Mouse (Mus musculus) embryonic facial prominence, embryonic 13.5 days (tissue): ENCODE results near the gene Ccdc88b. TPM values are rescaled to one million over a fixed set of nuclear protein-coding genes. Genes with fewer than 3 reads are reported as not detected.
A peak's percentile ranks its signal among the peaks of the same experiment; 100 is the strongest.

Experiments
- ATAC-seq: fragments of 200-750 bp; cut with Nextera tagmentation; 2 replicates; pipeline ENCODE4 v1.8.0; 2017; ENCODE audit warnings: low read depth; ENCODE audit not compliant: insufficient number of reproducible peaks, insufficient read depth, low FRiP score, low TSS enrichment
- H3K27ac ChIP-seq: fragments of 300-500 bp; sonication (generic); 2 replicates; pipeline ENCODE4 v1.5.1; 2015; ENCODE audit warnings: moderate library complexity, mild to moderate bottlenecking, inconsistent platforms
- H3K27me3 ChIP-seq: fragments of 300-500 bp; sonication (generic); 2 replicates; pipeline ENCODE4 v1.6.1; 2015; ENCODE audit warnings: mild to moderate bottlenecking, inconsistent platforms
- H3K36me3 ChIP-seq: fragments of 300-500 bp; sonication (generic); 2 replicates; pipeline ENCODE4 v1.6.1; 2015; ENCODE audit warnings: mild to moderate bottlenecking, inconsistent platforms
- H3K4me1 ChIP-seq: fragments of 300-500 bp; sonication (generic); 2 replicates; pipeline ENCODE4 v1.6.1; 2015; ENCODE audit warnings: inconsistent platforms
- H3K4me2 ChIP-seq: fragments of 300-500 bp; sonication (generic); 2 replicates; pipeline ENCODE4 v1.6.1; 2015; ENCODE audit warnings: moderate library complexity, mild to moderate bottlenecking, inconsistent platforms
- H3K4me3 ChIP-seq: fragments of 300-500 bp; sonication (generic); 2 replicates; pipeline ENCODE4 v1.5.1; 2015; ENCODE audit warnings: mild to moderate bottlenecking, inconsistent platforms
- H3K9ac ChIP-seq: fragments of 300-500 bp; sonication (generic); 2 replicates; pipeline ENCODE4 v1.6.1; 2015; ENCODE audit warnings: mild to moderate bottlenecking, inconsistent platforms
- H3K9me3 ChIP-seq: fragments of 300-500 bp; sonication (generic); 2 replicates; pipeline ENCODE4 v1.6.1; 2016; ENCODE audit warnings: inconsistent platforms
- WGBS: fragments of 180-500 bp; shearing (Covaris S2); methylation state at CpG from one replicate; pipeline ENCODE4 v1.1.7; 2015; ENCODE audit warnings: mixed read lengths; 5-methylcytosine and 5-hydroxymethylcytosine counted together
- polyA plus RNA-seq: library from polyadenylated mRNA; unstranded; fragments of >200 nt; fragmentation: Nextera tagmentation; extraction: Ambion mirVana; gene quantifications from 2 replicates; pipeline ENCODE4 v1.2.1, GENCODE M21; 2015

The Ccdc88b gene
- polyA plus RNA-seq, 1 experiment from 2014 or later: 0.25 TPM

DNA sequence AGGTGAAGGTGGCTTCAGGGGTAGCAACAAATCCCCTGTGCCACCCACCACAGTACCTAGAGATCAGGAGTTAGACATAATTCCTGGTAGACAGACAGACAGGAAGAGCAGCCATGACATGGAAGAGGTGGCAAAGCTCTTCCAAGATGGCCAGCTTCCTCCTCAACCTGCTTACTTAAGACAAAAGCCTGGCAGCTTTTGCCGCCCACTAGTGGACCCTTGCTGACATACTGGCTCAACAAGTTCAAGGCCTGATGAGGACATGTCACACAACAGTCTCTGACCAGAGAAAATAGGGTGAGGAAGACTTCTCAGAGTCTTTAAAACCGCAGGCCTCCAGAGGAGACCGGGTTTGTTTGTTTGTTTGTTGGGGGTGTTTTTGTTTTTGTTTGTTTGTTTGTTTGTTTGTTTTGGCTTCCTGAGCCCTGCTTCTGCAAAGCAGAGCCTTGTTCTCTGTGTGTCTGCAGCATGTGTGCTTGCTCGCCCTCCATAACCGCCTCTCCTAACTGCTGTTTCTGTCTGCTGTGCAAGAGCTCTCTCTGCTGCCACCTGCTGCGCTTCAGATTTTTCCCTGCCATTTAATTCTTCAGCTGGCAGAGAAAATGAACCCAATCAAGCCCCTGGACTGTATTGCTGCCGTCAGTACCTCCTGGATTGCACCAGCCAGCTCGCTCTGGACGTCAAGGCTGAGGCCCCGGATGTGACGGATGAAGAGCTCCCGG, 1.6 kb downstream of the Ccdc88b start:
- no peak for ATAC-seq
- H3K9me3 ChIP-seq: no peaks in the 10 kb centered on the region
- 47% methylated on average over 12 of the region's 12 CpGs for WGBS
- peaks cover 20% of the 10 kb centered on the region for H3K27me3 ChIP-seq
- H3K9ac ChIP-seq: no peak overlapping the region
- H3K4me1 ChIP-seq: peaks cover 8% of the 10 kb centered on the region
- no peak overlapping the region for H3K27ac ChIP-seq
- H3K36me3 ChIP-seq: no peaks in the 10 kb centered on the region
- no peak overlapping the region for H3K4me3 ChIP-seq
- H3K4me2 ChIP-seq: no peak overlapping the region

DNA sequence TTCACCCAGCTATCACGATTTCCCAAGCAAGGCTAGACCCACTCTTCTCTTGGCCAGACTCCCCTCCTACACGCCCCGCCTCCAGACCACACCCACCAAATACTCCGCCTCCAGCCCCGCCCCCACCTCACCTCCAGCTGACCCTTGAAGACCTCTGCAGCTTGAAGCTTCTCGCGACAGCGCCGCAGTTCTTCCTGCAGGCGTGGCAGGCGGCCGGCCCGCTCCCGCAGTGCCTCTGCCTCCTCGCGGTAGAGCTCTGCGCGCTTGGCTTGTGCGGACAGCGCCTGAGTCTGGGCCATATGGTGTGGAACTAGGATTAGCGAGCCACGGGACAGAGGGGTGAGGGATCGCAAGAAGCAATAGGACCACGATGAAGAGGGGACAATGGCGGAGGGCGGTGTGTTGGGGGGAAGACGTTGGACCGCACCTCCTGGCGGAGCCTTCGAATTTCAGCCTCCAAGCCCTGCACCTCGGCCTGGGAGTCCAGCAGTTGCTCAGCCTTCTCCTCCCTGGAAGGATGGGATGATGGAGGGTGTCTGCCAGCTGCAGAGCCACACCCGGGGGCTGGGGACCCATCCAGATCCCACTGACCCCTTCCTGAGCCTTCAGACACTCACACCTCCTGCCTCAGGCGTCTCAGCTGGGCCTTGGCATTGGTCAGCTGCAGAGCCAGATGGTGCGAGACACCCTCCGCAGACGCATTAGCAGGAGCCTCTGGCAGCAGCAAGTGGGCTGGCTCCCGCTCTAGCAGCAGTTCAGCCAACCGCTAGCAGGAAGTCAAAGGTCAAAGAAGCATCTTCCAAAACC, 2.6 kb downstream of the Ccdc88b start:
- no peak overlapping the region for H3K27ac ChIP-seq
- H3K9ac ChIP-seq: peak overlapping the region; percentile 52
- 8% methylated on average over 38 of the region's 38 CpGs for WGBS
- H3K27me3 ChIP-seq: peaks cover 27% of the 10 kb centered on the region
- H3K9me3 ChIP-seq: no peaks in the 10 kb centered on the region
- ATAC-seq: peak; percentile 65
- H3K4me2 ChIP-seq: peak overlapping the region; percentile 48
- peak overlapping the region; percentile 30 for H3K4me3 ChIP-seq
- H3K36me3 ChIP-seq: no peaks in the 10 kb centered on the region
- H3K4me1 ChIP-seq: peaks cover 8% of the 10 kb centered on the region

GRCm38 (mm10) chr19:6854658-6855057, 3.4 kb downstream of the Ccdc88b start:
- H3K9ac ChIP-seq: no peak overlapping the region
- H3K27me3 ChIP-seq: peaks cover 35% of the 10 kb centered on the region
- H3K9me3 ChIP-seq: no peaks in the 10 kb centered on the region
- no peak overlapping the region for H3K4me3 ChIP-seq
- H3K27ac ChIP-seq: no peak overlapping the region
- H3K4me2 ChIP-seq: peak overlapping the region; percentile 48; the same call in 1 of the 2 replicates
- H3K36me3 ChIP-seq: no peaks in the 10 kb centered on the region
- WGBS: 85% methylated on average over 12 of the region's 12 CpGs
- peaks cover 8% of the 10 kb centered on the region for H3K4me1 ChIP-seq
- ATAC-seq: no peak

DNA sequence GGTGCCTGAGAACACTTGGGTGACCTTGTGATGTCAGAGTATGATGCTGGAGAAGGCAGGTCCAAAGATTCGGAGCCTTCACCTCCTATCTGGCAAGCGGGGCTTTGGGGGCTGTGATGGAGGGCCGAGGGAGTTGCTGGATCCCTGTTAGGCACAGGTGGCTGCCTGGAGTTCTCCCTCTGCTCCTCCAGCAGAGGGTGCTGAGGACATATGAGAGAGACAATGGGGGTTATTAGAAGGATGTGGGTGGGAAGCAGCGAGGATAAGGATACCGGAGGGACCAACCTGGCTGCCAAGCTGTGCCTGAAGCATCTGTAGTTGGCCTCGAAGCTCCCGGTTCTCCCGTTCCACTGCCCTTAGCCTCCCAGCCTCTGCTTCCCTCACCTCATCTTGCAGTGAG, 4.1 kb downstream of the Ccdc88b start:
- 74% methylated on average over 8 of the region's 8 CpGs for WGBS
- no peak overlapping the region for H3K27ac ChIP-seq
- H3K27me3 ChIP-seq: peaks cover 42% of the 10 kb centered on the region
- no peaks in the 10 kb centered on the region for H3K36me3 ChIP-seq
- ATAC-seq: no peak
- no peaks in the 10 kb centered on the region for H3K9me3 ChIP-seq
- H3K4me1 ChIP-seq: peaks cover 8% of the 10 kb centered on the region
- no peak overlapping the region for H3K4me2 ChIP-seq
- no peak overlapping the region for H3K4me3 ChIP-seq
- 0 out of 2 replicates have a peak overlapping the region, but pooled peaks have one; percentile 16 for H3K9ac ChIP-seq

GRCm38 (mm10) chr19:6852393-6853305, 5.4 kb downstream of the Ccdc88b start:
- H3K9me3 ChIP-seq: no peaks in the 10 kb centered on the region
- WGBS: 67% methylated on average over 21 of the region's 21 CpGs
- H3K4me3 ChIP-seq: no peak overlapping the region
- H3K27ac ChIP-seq: no peak overlapping the region
- H3K27me3 ChIP-seq: peaks cover 55% of the 10 kb centered on the region
- no peak for ATAC-seq
- H3K36me3 ChIP-seq: no peaks in the 10 kb centered on the region
- peaks cover 17% of the 10 kb centered on the region for H3K4me1 ChIP-seq
- H3K4me2 ChIP-seq: no peak overlapping the region
- H3K9ac ChIP-seq: no peak overlapping the region

- peaks cover 66% of the 10 kb centered on the region for H3K27me3 ChIP-seq
Observed at GRCm38 (mm10) chr19:6851497-6851896, 6.5 kb downstream of the Ccdc88b start.

GRCm38 (mm10) chr19:6849506-6850068, 8.4 kb downstream of the Ccdc88b start:
- no peaks in the 10 kb centered on the region for H3K36me3 ChIP-seq
- no peak overlapping the region for H3K4me3 ChIP-seq
- peaks cover 11% of the 10 kb centered on the region for H3K4me1 ChIP-seq
- H3K27me3 ChIP-seq: peaks cover 66% of the 10 kb centered on the region
- no peak for ATAC-seq
- no peak overlapping the region for H3K27ac ChIP-seq
- WGBS: 70% methylated on average over 23 of the region's 23 CpGs
- H3K4me2 ChIP-seq: no peak overlapping the region
- H3K9me3 ChIP-seq: no peaks in the 10 kb centered on the region
- no peak overlapping the region for H3K9ac ChIP-seq

More at GRCm38 (mm10) chr19:6851497-6851896, 6.5 kb downstream of the Ccdc88b start:
- peaks cover 19% of the 10 kb centered on the region for H3K4me1 ChIP-seq
- no peaks in the 10 kb centered on the region for H3K36me3 ChIP-seq
- no peak overlapping the region for H3K9ac ChIP-seq
- H3K9me3 ChIP-seq: no peaks in the 10 kb centered on the region
- no peak for ATAC-seq
- WGBS: 79% methylated on average over 3 of the region's 3 CpGs
- H3K4me2 ChIP-seq: no peak overlapping the region
- H3K27ac ChIP-seq: no peak overlapping the region
- no peak overlapping the region for H3K4me3 ChIP-seq

GRCm38 (mm10) chr19:6847841-6848517, 10.0 kb downstream of the Ccdc88b start:
- Histone ChIP-seq H3K9ac (peak overlapping the region; percentile 55), H3K4me3 (peak overlapping the region; percentile 30), H3K27ac (no peak overlapping the region), H3K27me3 (peaks cover 72% of the 10 kb centered on the region), H3K4me1 (peaks cover 11% of the 10 kb centered on the region), H3K4me2 (peak overlapping the region; percentile 57), H3K36me3 (no peaks in the 10 kb centered on the region), H3K9me3 (no peaks in the 10 kb centered on the region)
- 0 out of 2 replicates have a peak, but pooled peaks have one; percentile 38 for ATAC-seq
- 6% methylated on average over 31 of the region's 31 CpGs for WGBS

DNA sequence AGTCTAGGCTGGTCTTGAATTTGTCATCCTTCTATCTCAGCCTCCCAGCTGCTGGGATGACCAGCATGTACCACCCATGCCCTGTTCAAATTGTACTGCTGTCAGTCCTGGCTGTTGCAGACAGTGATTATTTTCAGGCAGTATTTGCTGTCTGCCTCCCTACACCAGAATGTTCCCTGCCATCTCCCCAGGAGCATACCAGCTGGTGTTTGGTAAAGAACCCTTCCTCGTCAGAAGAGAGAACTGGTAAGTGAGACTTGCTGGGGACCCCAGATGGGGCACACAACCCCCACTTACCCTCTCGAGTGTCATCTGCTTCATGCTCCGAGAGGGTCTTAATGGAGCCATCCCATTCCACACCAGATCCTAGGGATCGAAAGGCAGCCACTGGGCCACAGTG, 12.0 kb downstream of the Ccdc88b start:
- Histone ChIP-seq H3K27me3 (peaks cover 89% of the 10 kb centered on the region), H3K4me1 (peaks cover 14% of the 10 kb centered on the region)
- WGBS: 74% methylated on average over 4 of the region's 4 CpGs

GRCm38 (mm10) chr19:6842353-6842752, 15.7 kb downstream of the Ccdc88b start:
- no peaks in the 10 kb centered on the region for H3K9me3 ChIP-seq
- peaks cover 16% of the 10 kb centered on the region for H3K4me1 ChIP-seq
- peaks cover 75% of the 10 kb centered on the region for H3K27me3 ChIP-seq
- no peak overlapping the region for H3K4me2 ChIP-seq
- no peak overlapping the region for H3K27ac ChIP-seq
- H3K9ac ChIP-seq: no peak overlapping the region
- peaks cover 15% of the 10 kb centered on the region for H3K36me3 ChIP-seq
- no peak for ATAC-seq
- 80% methylated on average over 1 of the region's 1 CpGs for WGBS
- H3K4me3 ChIP-seq: no peak overlapping the region

More for the DNA sequence above, 12.0 kb downstream of the Ccdc88b start:
- ATAC-seq: no peak
- Histone ChIP-seq H3K27ac (no peak overlapping the region), H3K36me3 (no peaks in the 10 kb centered on the region), H3K4me2 (no peak overlapping the region), H3K9ac (no peak overlapping the region), H3K9me3 (no peaks in the 10 kb centered on the region), H3K4me3 (no peak overlapping the region)
